Mouse (Mus musculus): ENCODE results near the gene Scamp5. TPM values are rescaled to one million over a fixed set of nuclear protein-coding genes. Genes with fewer than 3 reads are reported as not detected.

The Scamp5 gene
- polyA plus RNA-seq, 1 experiment: 30.9 TPM

DNA sequence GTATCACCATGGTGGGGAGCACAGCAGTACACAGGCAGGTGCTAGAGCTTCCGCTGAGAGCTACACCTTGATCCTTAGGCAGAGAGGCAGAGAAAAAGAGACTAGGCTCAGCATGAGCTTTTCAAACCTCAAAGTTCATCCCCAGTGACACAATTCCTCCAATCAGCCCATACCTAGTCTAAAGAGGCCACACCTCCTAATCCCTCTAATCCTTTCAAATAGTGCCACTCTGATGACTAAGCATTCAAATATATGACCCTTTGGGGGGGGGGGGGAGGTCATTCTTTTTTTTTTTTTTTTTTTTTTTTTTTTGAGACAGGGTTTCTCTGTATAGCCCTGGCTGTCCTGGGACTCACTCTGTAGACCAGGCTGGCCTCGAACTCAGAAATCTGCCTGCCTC lies 69.1 kb downstream of the Scamp5 start:
- TF ChIP-seq FLI1 (IDR thresholded peaks at IDR 0.05; ENCODE audit: low read length) (no peak), GATA1 (IDR thresholded peaks at IDR 0.05; ENCODE audit: borderline replicate concordance, low read length) (no peak)
- Histone ChIP-seq H3K36me3 (replicated peaks; ENCODE audit: low read length) (peaks cover 23% of the 10 kb centered on the region), H3K4me1 (peaks cover 24% of the 10 kb centered on the region), H3K4me3 (replicated peaks) (no peak overlapping the region), H3K9me3 (peaks cover 57% of the 10 kb centered on the region), H3K27me3 (replicated peaks) (no peaks in the 10 kb centered on the region)

DNA sequence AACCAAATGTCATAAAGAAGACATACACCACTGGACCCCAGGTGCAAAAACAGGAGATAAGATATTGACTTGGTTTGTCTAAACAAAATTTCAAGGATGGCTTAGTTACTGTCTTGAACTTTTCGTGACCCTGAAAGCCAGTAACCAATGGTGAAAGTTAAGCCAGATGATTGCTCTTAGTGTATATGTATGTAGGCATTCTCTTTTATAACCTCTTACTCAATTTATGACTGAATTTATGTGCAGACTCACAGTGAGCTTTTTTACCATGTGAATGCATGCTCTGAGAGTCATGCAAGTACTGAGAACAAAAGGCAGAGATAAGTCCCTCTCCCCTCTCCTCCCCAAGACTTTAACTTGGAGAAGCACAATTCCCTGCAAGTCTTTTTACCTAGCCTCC lies 75.0 kb downstream of the Scamp5 start:
- Histone ChIP-seq H3K9me3 (peaks cover 18% of the 10 kb centered on the region), H3K36me3 (replicated peaks; ENCODE audit: low read length) (peaks cover 4% of the 10 kb centered on the region), H3K27me3 (replicated peaks) (no peaks in the 10 kb centered on the region), H3K4me3 (replicated peaks) (no peak overlapping the region), H3K4me1 (peaks cover 32% of the 10 kb centered on the region)
- no peak for TF ChIP-seq GATA1 (IDR thresholded peaks at IDR 0.05; ENCODE audit: borderline replicate concordance, low read length)
- TF ChIP-seq FLI1 (IDR thresholded peaks at IDR 0.05; ENCODE audit: low read length): no peak

Other genes with a start within 250 kb of the Scamp5 start
- not detected in 2 replicates for gene Trcg1, start 231.5 kb downstream of the Scamp5 start, polyA plus RNA-seq (2012; ENCODE audit: insufficient read depth, low replicate concordance)
- 78.6 and 106 TPM in 2 replicates for gene 1700017B05Rik, start 205.4 kb downstream of the Scamp5 start, polyA plus RNA-seq (2012; ENCODE audit: insufficient read depth, low replicate concordance)
- gene Ppcdc, start 27.9 kb downstream of the Scamp5 start, polyA plus RNA-seq (2012; ENCODE audit: insufficient read depth, low replicate concordance): 20.9 and 74.6 TPM in 2 replicates
- 0.07 TPM in 1 of 2 replicates, not detected in the other for gene Rpp25, start 36.0 kb upstream of the Scamp5 start, polyA plus RNA-seq (2012; ENCODE audit: insufficient read depth, low replicate concordance)
- 240 and 738 TPM in 2 replicates for gene Cox5a, start 53.2 kb upstream of the Scamp5 start, polyA plus RNA-seq (2012; ENCODE audit: insufficient read depth, low replicate concordance)
- gene Fam219b, start 69.5 kb upstream of the Scamp5 start, polyA plus RNA-seq (2012; ENCODE audit: insufficient read depth, low replicate concordance): 4.9 TPM in 2 replicates
- gene Mpi, start 84.7 kb upstream of the Scamp5 start, polyA plus RNA-seq (2012; ENCODE audit: insufficient read depth, low replicate concordance): 1.6 and 4.5 TPM in 2 replicates
- 49.4 and 55.8 TPM in 2 replicates for gene Scamp2, start 92.9 kb upstream of the Scamp5 start, polyA plus RNA-seq (2012; ENCODE audit: insufficient read depth, low replicate concordance)
- 3.3 and 4.7 TPM in 2 replicates for gene Ulk3, start 121.4 kb upstream of the Scamp5 start, polyA plus RNA-seq (2012; ENCODE audit: insufficient read depth, low replicate concordance)
- 1.1 TPM in 1 of 2 replicates, not detected in the other for gene Cplx3, start 138.2 kb upstream of the Scamp5 start, polyA plus RNA-seq (2012; ENCODE audit: insufficient read depth, low replicate concordance)
- not detected in 2 replicates for gene Lman1l, start 152.7 kb upstream of the Scamp5 start, polyA plus RNA-seq (2012; ENCODE audit: insufficient read depth, low replicate concordance)
- 400 and 436 TPM in 2 replicates for gene Csk, start 185.6 kb upstream of the Scamp5 start, polyA plus RNA-seq (2012; ENCODE audit: insufficient read depth, low replicate concordance)
- gene Cyp1a2, start 215.6 kb upstream of the Scamp5 start, polyA plus RNA-seq (2012; ENCODE audit: insufficient read depth, low replicate concordance): not detected in 2 replicates
- 1.0 TPM in 1 of 2 replicates, not detected in the other for gene Cyp1a1, start 219.9 kb upstream of the Scamp5 start, polyA plus RNA-seq (2012; ENCODE audit: insufficient read depth, low replicate concordance)
- 1.1 and 2.8 TPM in 2 replicates for gene Edc3, start 240.5 kb upstream of the Scamp5 start, polyA plus RNA-seq (2012; ENCODE audit: insufficient read depth, low replicate concordance)